Mouse (Mus musculus) layer of hippocampus, adult 9-10 months (tissue): ENCODE measurements around the gene Pih1d1.

Experiments used
- DNase-seq: peaks from one replicate; pipeline ENCODE4 v3.0.0; 2022; ENCODE audit warnings: low spot score

The Pih1d1 gene

GRCm38 (mm10) chr7:45126844-45127699 lies 27.0 kb upstream of the Pih1d1 start:
- DNase-seq = no peak

GRCm38 (mm10) chr7:45127700-45128224 lies 26.3 kb upstream of the Pih1d1 start:
- no peak for DNase-seq

GRCm38 (mm10) chr7:45128624-45129246 lies 25.4 kb upstream of the Pih1d1 start, which contains the start of gene Rpl13a:
Gene Rpl13a (minus strand): TSS chr7:45128761.
- DNase-seq = peak; percentile 98

- no peak for DNase-seq
Observed at GRCm38 (mm10) chr7:45129318-45129717, 24.8 kb upstream of the Pih1d1 start.

GRCm38 (mm10) chr7:45129776-45130512 lies 24.2 kb upstream of the Pih1d1 start:
- DNase-seq = no peak

GRCm38 (mm10) chr7:45131850-45132249 lies 22.3 kb upstream of the Pih1d1 start:
- DNase-seq = no peak

GRCm38 (mm10) chr7:45133446-45134159 lies 20.5 kb upstream of the Pih1d1 start:
- DNase-seq = no peak

GRCm38 (mm10) chr7:45134544-45135026 lies 19.5 kb upstream of the Pih1d1 start:
- DNase-seq = no peak

GRCm38 (mm10) chr7:45135370-45135769 lies 18.7 kb upstream of the Pih1d1 start:
- DNase-seq = no peak

GRCm38 (mm10) chr7:45135993-45136567 lies 18.0 kb upstream of the Pih1d1 start, which contains the start of the genes Gm45713 and Flt3l:
Gene Gm45713 (minus strand): TSS chr7:45136231.
Gene Flt3l (minus strand): TSS chr7:45136432.
- DNase-seq = peak; percentile 87

- DNase-seq = no peak
Observed at GRCm38 (mm10) chr7:45137171-45138006, 16.7 kb upstream of the Pih1d1 start.

GRCm38 (mm10) chr7:45138403-45138802 lies 15.7 kb upstream of the Pih1d1 start:
- DNase-seq = no peak

- DNase-seq = no peak
Observed at GRCm38 (mm10) chr7:45139904-45140723, 14.0 kb upstream of the Pih1d1 start.

- DNase-seq = no peak
Observed at GRCm38 (mm10) chr7:45141319-45141718, 12.8 kb upstream of the Pih1d1 start.

- no peak for DNase-seq
Observed at GRCm38 (mm10) chr7:45141914-45142313, 12.2 kb upstream of the Pih1d1 start.

- no peak for DNase-seq
Observed at GRCm38 (mm10) chr7:45144368-45145174, 9.5 kb upstream of the Pih1d1 start.

GRCm38 (mm10) chr7:45145460-45145859 lies 8.6 kb upstream of the Pih1d1 start:
- no peak for DNase-seq

GRCm38 (mm10) chr7:45147267-45147666 lies 6.8 kb upstream of the Pih1d1 start:
- DNase-seq = no peak
